Mouse (Mus musculus): ENCODE measurements at regions not wholly inside any gene's neighbourhood (a gene's known extent, or its start where the extent isn't known, plus 50 kb on each side); places are given as distances from the start of the nearest gene placed in this dataset.

DNA sequence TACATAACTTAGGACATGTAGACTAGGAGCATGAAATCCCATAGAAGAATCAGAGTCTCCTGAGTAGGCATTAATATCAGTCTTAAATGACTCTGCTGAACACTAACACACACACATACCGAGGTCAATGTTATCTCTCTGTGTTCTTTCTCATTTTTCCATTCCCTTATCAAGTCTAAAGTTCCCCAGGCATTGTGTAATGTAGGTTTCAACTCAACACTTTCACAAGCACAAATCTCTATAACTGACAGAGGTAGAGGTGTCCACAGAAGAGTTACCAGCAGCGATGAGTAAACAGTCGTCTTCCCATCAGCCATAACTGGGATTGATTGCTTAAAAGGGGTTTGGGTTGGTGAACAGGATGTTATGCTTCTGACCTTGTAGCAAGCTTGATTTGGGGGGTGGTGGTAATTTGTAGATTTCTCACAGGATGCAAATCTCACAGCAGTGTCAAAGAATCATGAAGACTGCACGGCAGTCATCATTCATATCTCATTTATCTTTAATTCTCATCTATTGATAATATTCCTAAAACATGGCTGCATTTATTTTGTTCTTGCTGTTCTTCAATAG is 187.4 kb upstream of the Rasa1 start:
- DNase-seq (ENCODE audit: low read depth in 3 of 3, low spot score in 3 of 3) (no peak), ATAC-seq (ENCODE audit: insufficient read depth) (no peak)
- 52% methylated on average over 4 of the region's 4 CpGs for WGBS (ENCODE audit: insufficient replicate concordance)

DNA sequence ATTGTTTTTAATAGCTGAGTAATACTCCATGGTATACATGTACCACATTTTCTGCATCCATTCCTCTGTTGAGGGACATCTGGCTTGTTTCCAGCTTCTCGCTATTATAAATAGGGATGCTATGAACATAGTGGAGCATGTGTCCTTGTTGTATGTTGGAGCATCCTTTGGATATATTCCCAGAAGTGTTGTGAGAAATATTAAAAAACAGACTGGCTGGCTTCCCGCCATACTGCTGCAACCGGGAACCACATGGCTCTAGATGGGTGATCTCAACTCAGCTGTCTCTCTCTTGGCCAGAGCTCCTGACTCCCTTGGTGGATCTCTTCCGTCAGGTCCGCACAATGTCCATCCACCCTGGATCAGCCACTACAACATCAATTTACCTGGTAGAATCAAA is 182.4 kb upstream of the Rasa1 start:
- no peak for TF ChIP-seq EP300 (IDR thresholded peaks at IDR 0.05; ENCODE audit: low read depth)
- no peak for TF ChIP-seq CTCF (IDR thresholded peaks at IDR 0.05; ENCODE audit: low read depth)
- no peaks in the 10 kb centered on the region for H3K9me3 ChIP-seq (ENCODE audit: control insufficient read depth, low read length)
- DNase-seq (ENCODE audit: low read depth in 3 of 3, low spot score in 3 of 3) (no peak), ATAC-seq (ENCODE audit: insufficient read depth) (no peak)
- H3K9ac ChIP-seq (replicated peaks), result no peak overlapping the region
- no peaks in the 10 kb centered on the region for H3K4me1 ChIP-seq (replicated peaks; ENCODE audit: control insufficient read depth in 2 of 2, insufficient read depth in 2 of 2, low read length in 1 of 2)
- H3K36me3 ChIP-seq (replicated peaks; ENCODE audit: control insufficient read depth, insufficient read depth, low read depth), result no peaks in the 10 kb centered on the region
- H3K27ac ChIP-seq, result no peak overlapping the region
- H3K4me2 ChIP-seq (ENCODE audit: low read depth), result no peak overlapping the region
- no peaks in the 10 kb centered on the region for H3K27me3 ChIP-seq (ENCODE audit: control insufficient read depth, insufficient read depth, low read length)
- WGBS (ENCODE audit: insufficient replicate concordance), result 69% methylated on average over 5 of the region's 5 CpGs
- H3K4me3 ChIP-seq (ENCODE audit: insufficient read depth in 1 of 2, low read depth in 2 of 2, low read length in 2 of 2), result no peak overlapping the region

More for the DNA sequence above, 187.4 kb upstream of the Rasa1 start:
- H3K4me3 ChIP-seq (ENCODE audit: insufficient read depth in 1 of 2, low read depth in 2 of 2, low read length in 2 of 2), result no peak overlapping the region
- H3K9me3 ChIP-seq (ENCODE audit: control insufficient read depth, low read length), result no peaks in the 10 kb centered on the region
- H3K36me3 ChIP-seq (replicated peaks; ENCODE audit: control insufficient read depth, insufficient read depth, low read depth), result no peaks in the 10 kb centered on the region
- no peak for TF ChIP-seq CTCF (IDR thresholded peaks at IDR 0.05; ENCODE audit: low read depth)
- no peak for TF ChIP-seq EP300 (IDR thresholded peaks at IDR 0.05; ENCODE audit: low read depth)
- no peaks in the 10 kb centered on the region for H3K4me1 ChIP-seq (replicated peaks; ENCODE audit: control insufficient read depth in 2 of 2, insufficient read depth in 2 of 2, low read length in 1 of 2)
- H3K4me2 ChIP-seq (ENCODE audit: low read depth), result no peak overlapping the region
- no peaks in the 10 kb centered on the region for H3K27me3 ChIP-seq (ENCODE audit: control insufficient read depth, insufficient read depth, low read length)
- no peak overlapping the region for H3K27ac ChIP-seq
- no peak overlapping the region for H3K9ac ChIP-seq (replicated peaks)

DNA sequence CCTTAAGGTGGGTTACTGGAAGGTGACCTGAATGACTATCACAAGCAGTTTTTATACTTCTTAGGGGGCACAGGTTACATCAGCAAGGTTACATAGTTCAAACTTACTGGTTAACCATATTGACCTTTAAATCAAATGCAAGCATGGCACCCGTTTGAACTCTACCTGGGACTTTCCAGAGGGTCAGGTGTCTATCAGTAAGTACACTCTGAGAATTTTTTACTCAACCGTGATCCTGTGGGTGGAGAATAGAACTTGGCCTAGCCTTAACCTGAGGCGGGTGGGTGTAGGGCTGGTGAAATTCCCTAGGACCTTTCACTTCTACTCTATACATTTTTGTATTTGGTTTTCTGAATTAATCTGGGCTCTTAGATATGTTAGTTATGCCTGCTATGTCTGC is 170.5 kb upstream of the Rasa1 start:
- H3K36me3 ChIP-seq (replicated peaks; ENCODE audit: control insufficient read depth, insufficient read depth, low read depth), result no peaks in the 10 kb centered on the region
- no peak for DNase-seq (ENCODE audit: low read depth in 3 of 3, low spot score in 3 of 3)
- H3K9me3 ChIP-seq (ENCODE audit: control insufficient read depth, low read length), result no peaks in the 10 kb centered on the region
- H3K4me3 ChIP-seq (ENCODE audit: insufficient read depth in 1 of 2, low read depth in 2 of 2, low read length in 2 of 2), result no peak overlapping the region
- whole genome bisulfite sequencing (ENCODE audit: insufficient replicate concordance), result 46% methylated on average over 3 of the region's 3 CpGs
- no peaks in the 10 kb centered on the region for H3K4me1 ChIP-seq (replicated peaks; ENCODE audit: control insufficient read depth in 2 of 2, insufficient read depth in 2 of 2, low read length in 1 of 2)
- H3K27me3 ChIP-seq (ENCODE audit: control insufficient read depth, insufficient read depth, low read length), result no peaks in the 10 kb centered on the region
- no peak overlapping the region for H3K4me2 ChIP-seq (ENCODE audit: low read depth)
- H3K27ac ChIP-seq, result no peak overlapping the region
- H3K9ac ChIP-seq (replicated peaks), result no peak overlapping the region
- no peak for TF ChIP-seq EP300 (IDR thresholded peaks at IDR 0.05; ENCODE audit: low read depth)
- TF ChIP-seq CTCF (IDR thresholded peaks at IDR 0.05; ENCODE audit: low read depth), result no peak
- no peak for ATAC-seq (ENCODE audit: insufficient read depth)

DNA sequence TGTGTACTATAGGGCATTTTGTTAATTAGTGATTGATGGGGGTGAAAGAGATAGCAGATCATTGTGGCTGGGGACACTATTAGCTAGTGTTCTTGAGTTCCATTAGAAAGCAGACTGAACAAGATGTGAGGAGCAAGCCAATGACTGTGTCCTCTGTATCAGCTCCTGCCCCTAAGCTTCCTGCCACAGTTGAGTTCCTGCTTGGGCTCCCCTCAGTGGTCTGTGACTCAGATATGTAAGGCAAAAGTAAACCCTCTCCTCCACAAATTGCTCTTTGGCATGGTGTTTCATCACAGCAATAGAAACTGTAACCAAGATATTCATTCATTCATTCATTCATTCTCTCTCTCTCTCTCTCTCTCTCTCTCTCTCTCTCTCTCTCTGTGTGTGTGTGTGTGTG is 169.7 kb upstream of the Rasa1 start:
- no peak for ATAC-seq (ENCODE audit: insufficient read depth)
- H3K27ac ChIP-seq, result no peak overlapping the region
- H3K4me1 ChIP-seq (replicated peaks; ENCODE audit: control insufficient read depth in 2 of 2, insufficient read depth in 2 of 2, low read length in 1 of 2), result no peaks in the 10 kb centered on the region
- H3K36me3 ChIP-seq (replicated peaks; ENCODE audit: control insufficient read depth, insufficient read depth, low read depth), result no peaks in the 10 kb centered on the region
- H3K4me2 ChIP-seq (ENCODE audit: low read depth), result no peak overlapping the region
- H3K4me3 ChIP-seq (ENCODE audit: insufficient read depth in 1 of 2, low read depth in 2 of 2, low read length in 2 of 2), result no peak overlapping the region
- no peaks in the 10 kb centered on the region for H3K27me3 ChIP-seq (ENCODE audit: control insufficient read depth, insufficient read depth, low read length)
- H3K9me3 ChIP-seq (ENCODE audit: control insufficient read depth, low read length), result no peaks in the 10 kb centered on the region
- no peak overlapping the region for H3K9ac ChIP-seq (replicated peaks)
- DNase-seq (ENCODE audit: low read depth in 3 of 3, low spot score in 3 of 3), result no peak
- TF ChIP-seq CTCF (IDR thresholded peaks at IDR 0.05; ENCODE audit: low read depth), result no peak
- no peak for TF ChIP-seq EP300 (IDR thresholded peaks at IDR 0.05; ENCODE audit: low read depth)

DNA sequence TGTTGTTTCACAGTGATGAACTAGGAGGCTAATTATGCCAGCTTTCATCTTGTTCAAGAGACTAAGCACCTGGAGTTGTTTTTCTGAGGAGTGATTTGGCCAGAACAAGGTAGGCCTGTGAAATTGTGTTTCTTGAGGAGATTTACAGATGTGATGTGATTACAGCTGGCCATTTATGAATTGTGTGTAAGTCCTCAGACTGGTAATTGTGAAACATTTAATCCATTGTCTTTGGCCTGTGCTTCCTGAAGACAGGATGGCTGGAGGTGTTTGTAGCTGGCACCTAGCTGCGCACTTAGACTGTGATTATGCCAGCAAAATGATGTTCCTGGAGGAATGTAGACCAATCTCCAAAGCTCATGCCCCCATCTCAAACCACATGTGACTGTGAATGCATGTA is 150.7 kb upstream of the Rasa1 start:
- ATAC-seq (ENCODE audit: insufficient read depth) (no peak), DNase-seq (ENCODE audit: low read depth in 3 of 3, low spot score in 3 of 3) (no peak)
- no peak for TF ChIP-seq EP300 (IDR thresholded peaks at IDR 0.05; ENCODE audit: low read depth)
- no peak for TF ChIP-seq CTCF (IDR thresholded peaks at IDR 0.05; ENCODE audit: low read depth)
- no peaks in the 10 kb centered on the region for H3K27me3 ChIP-seq (ENCODE audit: control insufficient read depth, insufficient read depth, low read length)
- H3K36me3 ChIP-seq (replicated peaks; ENCODE audit: control insufficient read depth, insufficient read depth, low read depth), result no peaks in the 10 kb centered on the region
- no peak overlapping the region for H3K9ac ChIP-seq (replicated peaks)
- H3K9me3 ChIP-seq (ENCODE audit: control insufficient read depth, low read length), result no peaks in the 10 kb centered on the region
- no peak overlapping the region for H3K27ac ChIP-seq
- H3K4me1 ChIP-seq (replicated peaks; ENCODE audit: control insufficient read depth in 2 of 2, insufficient read depth in 2 of 2, low read length in 1 of 2), result no peaks in the 10 kb centered on the region
- H3K4me2 ChIP-seq (ENCODE audit: low read depth), result no peak overlapping the region
- H3K4me3 ChIP-seq (ENCODE audit: insufficient read depth in 1 of 2, low read depth in 2 of 2, low read length in 2 of 2), result no peak overlapping the region
- WGBS (ENCODE audit: insufficient replicate concordance), result 84% methylated on average over 1 of the region's 1 CpGs

All from liver, embryonic 14.5 days (tissue).